Mouse (Mus musculus): ENCODE results near the gene Tns4. TPM values are rescaled to one million over a fixed set of nuclear protein-coding genes. Genes with fewer than 3 reads are reported as not detected.
A peak's percentile ranks its signal among the peaks of the same experiment; 100 is the strongest.

The Tns4 gene
- polyA plus RNA-seq, 1 experiment from 2014 or later = 0.22 TPM

GRCm38 (mm10) chr11:99099516-99099915 lies 10.4 kb upstream of the Tns4 start:
- no peak overlapping the region for H3K9ac ChIP-seq (replicated peaks; ENCODE audit: low read length)
- no peak overlapping the region for H3K4me3 ChIP-seq (replicated peaks; ENCODE audit: low read depth, low read length)
- H3K27ac ChIP-seq (replicated peaks; ENCODE audit: low read depth, low read length) = no peak overlapping the region
- DNase-seq = no peak
- 87% methylated on average over 7 of the region's 7 CpGs for WGBS
- no peaks in the 10 kb centered on the region for H3K36me3 ChIP-seq (ENCODE audit: control insufficient read depth, insufficient read depth, low read length)
- H3K4me1 ChIP-seq (ENCODE audit: control insufficient read depth, insufficient read depth, low read length) = no peaks in the 10 kb centered on the region
- no peaks in the 10 kb centered on the region for H3K9me3 ChIP-seq (ENCODE audit: control insufficient read depth, low read length)
- no peak for ATAC-seq (ENCODE audit: low FRiP score, low TSS enrichment)
- no peaks in the 10 kb centered on the region for H3K27me3 ChIP-seq (ENCODE audit: control insufficient read depth, insufficient read depth, low read length)
- no peak overlapping the region for H3K4me2 ChIP-seq (ENCODE audit: low read length)

- ATAC-seq (ENCODE audit: low FRiP score, low TSS enrichment) (no peak), DNase-seq (no peak)
- WGBS = 89% methylated on average over 9 of the region's 9 CpGs
Observed at GRCm38 (mm10) chr11:99098924-99099323, 9.8 kb upstream of the Tns4 start.

GRCm38 (mm10) chr11:99096996-99097774 lies 8.1 kb upstream of the Tns4 start:
- H3K4me2 ChIP-seq (ENCODE audit: low read length) = no peak overlapping the region
- 61% methylated on average over 8 of the region's 8 CpGs for WGBS
- H3K27ac ChIP-seq (replicated peaks; ENCODE audit: low read depth, low read length) = 0 out of 2 replicates have a peak overlapping the region, but pooled peaks have one; percentile 2
- ATAC-seq (ENCODE audit: low FRiP score, low TSS enrichment) (no peak), DNase-seq (peak; percentile 40)
- no peaks in the 10 kb centered on the region for H3K36me3 ChIP-seq (ENCODE audit: control insufficient read depth, insufficient read depth, low read length)
- no peaks in the 10 kb centered on the region for H3K4me1 ChIP-seq (ENCODE audit: control insufficient read depth, insufficient read depth, low read length)
- H3K4me3 ChIP-seq (replicated peaks; ENCODE audit: low read depth, low read length) = no peak overlapping the region
- H3K27me3 ChIP-seq (ENCODE audit: control insufficient read depth, insufficient read depth, low read length) = no peaks in the 10 kb centered on the region
- no peaks in the 10 kb centered on the region for H3K9me3 ChIP-seq (ENCODE audit: control insufficient read depth, low read length)
- H3K9ac ChIP-seq (replicated peaks; ENCODE audit: low read length) = no peak overlapping the region

More at GRCm38 (mm10) chr11:99098924-99099323, 9.8 kb upstream of the Tns4 start:
- Histone ChIP-seq H3K9ac (replicated peaks; ENCODE audit: low read length) (no peak overlapping the region), H3K9me3 (ENCODE audit: control insufficient read depth, low read length) (no peaks in the 10 kb centered on the region), H3K36me3 (ENCODE audit: control insufficient read depth, insufficient read depth, low read length) (no peaks in the 10 kb centered on the region), H3K4me1 (ENCODE audit: control insufficient read depth, insufficient read depth, low read length) (no peaks in the 10 kb centered on the region), H3K4me3 (replicated peaks; ENCODE audit: low read depth, low read length) (no peak overlapping the region), H3K4me2 (ENCODE audit: low read length) (no peak overlapping the region), H3K27ac (replicated peaks; ENCODE audit: low read depth, low read length) (no peak overlapping the region), H3K27me3 (ENCODE audit: control insufficient read depth, insufficient read depth, low read length) (no peaks in the 10 kb centered on the region)

- ATAC-seq (ENCODE audit: low FRiP score, low TSS enrichment) (no peak), DNase-seq (no peak)
- H3K4me2 ChIP-seq (ENCODE audit: low read length) = no peak overlapping the region
- no peak overlapping the region for H3K4me3 ChIP-seq (replicated peaks; ENCODE audit: low read depth, low read length)
- H3K36me3 ChIP-seq (ENCODE audit: control insufficient read depth, insufficient read depth, low read length) = no peaks in the 10 kb centered on the region
- H3K27ac ChIP-seq (replicated peaks; ENCODE audit: low read depth, low read length) = no peak overlapping the region
- H3K4me1 ChIP-seq (ENCODE audit: control insufficient read depth, insufficient read depth, low read length) = no peaks in the 10 kb centered on the region
- no peaks in the 10 kb centered on the region for H3K27me3 ChIP-seq (ENCODE audit: control insufficient read depth, insufficient read depth, low read length)
- H3K9me3 ChIP-seq (ENCODE audit: control insufficient read depth, low read length) = no peaks in the 10 kb centered on the region
- H3K9ac ChIP-seq (replicated peaks; ENCODE audit: low read length) = no peak overlapping the region
- 81% methylated on average over 4 of the region's 4 CpGs for WGBS
Observed at GRCm38 (mm10) chr11:99096417-99096816, 7.3 kb upstream of the Tns4 start.

GRCm38 (mm10) chr11:99095759-99096158 lies 6.7 kb upstream of the Tns4 start:
- H3K4me2 ChIP-seq (ENCODE audit: low read length) = no peak overlapping the region
- no peaks in the 10 kb centered on the region for H3K36me3 ChIP-seq (ENCODE audit: control insufficient read depth, insufficient read depth, low read length)
- DNase-seq = no peak
- no peaks in the 10 kb centered on the region for H3K9me3 ChIP-seq (ENCODE audit: control insufficient read depth, low read length)
- WGBS = 85% methylated on average over 4 of the region's 4 CpGs
- no peaks in the 10 kb centered on the region for H3K27me3 ChIP-seq (ENCODE audit: control insufficient read depth, insufficient read depth, low read length)
- no peak overlapping the region for H3K9ac ChIP-seq (replicated peaks; ENCODE audit: low read length)
- H3K4me1 ChIP-seq (ENCODE audit: control insufficient read depth, insufficient read depth, low read length) = no peaks in the 10 kb centered on the region
- no peak overlapping the region for H3K4me3 ChIP-seq (replicated peaks; ENCODE audit: low read depth, low read length)
- H3K27ac ChIP-seq (replicated peaks; ENCODE audit: low read depth, low read length) = no peak overlapping the region
- no peak for ATAC-seq (ENCODE audit: low FRiP score, low TSS enrichment)

GRCm38 (mm10) chr11:99094911-99095676 lies 6.0 kb upstream of the Tns4 start:
- no peaks in the 10 kb centered on the region for H3K9me3 ChIP-seq (ENCODE audit: control insufficient read depth, low read length)
- no peak overlapping the region for H3K4me3 ChIP-seq (replicated peaks; ENCODE audit: low read depth, low read length)
- no peak for DNase-seq
- no peaks in the 10 kb centered on the region for H3K4me1 ChIP-seq (ENCODE audit: control insufficient read depth, insufficient read depth, low read length)
- H3K27me3 ChIP-seq (ENCODE audit: control insufficient read depth, insufficient read depth, low read length) = no peaks in the 10 kb centered on the region
- no peak for ATAC-seq (ENCODE audit: low FRiP score, low TSS enrichment)
- H3K27ac ChIP-seq (replicated peaks; ENCODE audit: low read depth, low read length) = no peak overlapping the region
- no peak overlapping the region for H3K4me2 ChIP-seq (ENCODE audit: low read length)
- WGBS = 72% methylated on average over 2 of the region's 2 CpGs
- no peaks in the 10 kb centered on the region for H3K36me3 ChIP-seq (ENCODE audit: control insufficient read depth, insufficient read depth, low read length)
- H3K9ac ChIP-seq (replicated peaks; ENCODE audit: low read length) = no peak overlapping the region

- DNase-seq (no peak), ATAC-seq (ENCODE audit: low FRiP score, low TSS enrichment) (no peak)
- Histone ChIP-seq H3K36me3 (ENCODE audit: control insufficient read depth, insufficient read depth, low read length) (no peaks in the 10 kb centered on the region), H3K4me2 (ENCODE audit: low read length) (no peak overlapping the region), H3K9ac (replicated peaks; ENCODE audit: low read length) (no peak overlapping the region), H3K4me1 (ENCODE audit: control insufficient read depth, insufficient read depth, low read length) (no peaks in the 10 kb centered on the region), H3K9me3 (ENCODE audit: control insufficient read depth, low read length) (no peaks in the 10 kb centered on the region), H3K27me3 (ENCODE audit: control insufficient read depth, insufficient read depth, low read length) (no peaks in the 10 kb centered on the region), H3K4me3 (replicated peaks; ENCODE audit: low read depth, low read length) (no peak overlapping the region), H3K27ac (replicated peaks; ENCODE audit: low read depth, low read length) (no peak overlapping the region)
- 86% methylated on average over 7 of the region's 7 CpGs for WGBS
Observed at GRCm38 (mm10) chr11:99093740-99094139, 4.6 kb upstream of the Tns4 start.

GRCm38 (mm10) chr11:99091666-99092065 lies 2.6 kb upstream of the Tns4 start:
- no peak overlapping the region for H3K4me2 ChIP-seq (ENCODE audit: low read length)
- H3K9ac ChIP-seq (replicated peaks; ENCODE audit: low read length) = no peak overlapping the region
- no peak overlapping the region for H3K4me3 ChIP-seq (replicated peaks; ENCODE audit: low read depth, low read length)
- H3K36me3 ChIP-seq (ENCODE audit: control insufficient read depth, insufficient read depth, low read length) = no peaks in the 10 kb centered on the region
- no peaks in the 10 kb centered on the region for H3K4me1 ChIP-seq (ENCODE audit: control insufficient read depth, insufficient read depth, low read length)
- no peaks in the 10 kb centered on the region for H3K27me3 ChIP-seq (ENCODE audit: control insufficient read depth, insufficient read depth, low read length)
- no peak overlapping the region for H3K27ac ChIP-seq (replicated peaks; ENCODE audit: low read depth, low read length)
- no peaks in the 10 kb centered on the region for H3K9me3 ChIP-seq (ENCODE audit: control insufficient read depth, low read length)
- WGBS = 79% methylated on average over 2 of the region's 2 CpGs
- no peak for ATAC-seq (ENCODE audit: low FRiP score, low TSS enrichment)
- no peak for DNase-seq

- 93% methylated on average over 8 of the region's 8 CpGs for WGBS
- no peaks in the 10 kb centered on the region for H3K36me3 ChIP-seq (ENCODE audit: control insufficient read depth, insufficient read depth, low read length)
- no peak overlapping the region for H3K4me2 ChIP-seq (ENCODE audit: low read length)
- H3K9ac ChIP-seq (replicated peaks; ENCODE audit: low read length) = no peak overlapping the region
- no peak for ATAC-seq (ENCODE audit: low FRiP score, low TSS enrichment)
- no peak overlapping the region for H3K27ac ChIP-seq (replicated peaks; ENCODE audit: low read depth, low read length)
- no peaks in the 10 kb centered on the region for H3K4me1 ChIP-seq (ENCODE audit: control insufficient read depth, insufficient read depth, low read length)
- H3K9me3 ChIP-seq (ENCODE audit: control insufficient read depth, low read length) = no peaks in the 10 kb centered on the region
- no peak overlapping the region for H3K4me3 ChIP-seq (replicated peaks; ENCODE audit: low read depth, low read length)
- H3K27me3 ChIP-seq (ENCODE audit: control insufficient read depth, insufficient read depth, low read length) = no peaks in the 10 kb centered on the region
- no peak for DNase-seq
Observed at GRCm38 (mm10) chr11:99090391-99090790, 1.3 kb upstream of the Tns4 start.
